Mouse (Mus musculus): ENCODE measurements around the gene Tle3. TPM values are rescaled to one million over a fixed set of nuclear protein-coding genes. Genes with fewer than 3 reads are reported as not detected.

Tle3 gene
- polyA plus RNA-seq (2012; rRNA removed) (4.6 and 4.7 TPM in 2 replicates), polyA plus RNA-seq (2014; fragmentation: Nextera tagmentation; extraction: Ambion mirVana) (2.7 and 2.9 TPM in 2 replicates)

- TF ChIP-seq EP300 (IDR thresholded peaks at IDR 0.05; ENCODE audit: low read depth), result no peak
- TF ChIP-seq CTCF (IDR thresholded peaks at IDR 0.05; ENCODE audit: low read depth), result peak; percentile 74
- DNase-seq (ENCODE audit: low read depth in 3 of 3, low spot score in 3 of 3) (peak; percentile 89 to 90 (median 90)), ATAC-seq (ENCODE audit: insufficient read depth) (peak; percentile 74)
- Histone ChIP-seq H3K9me3 (ENCODE audit: control insufficient read depth, low read length) (no peaks in the 10 kb centered on the region), H3K4me2 (ENCODE audit: low read depth) (peak within 1 kb of the TSS; percentile 99), H3K36me3 (replicated peaks; ENCODE audit: control insufficient read depth, insufficient read depth, low read depth) (no peaks in the 10 kb centered on the region), H3K27ac (peak within 1 kb of the TSS; percentile 39), H3K27me3 (ENCODE audit: control insufficient read depth, insufficient read depth, low read length) (peaks cover 51% of the 10 kb centered on the region), H3K9ac (replicated peaks) (peak within 1 kb of the TSS; percentile 75), H3K4me3 (ENCODE audit: insufficient read depth in 1 of 2, low read depth in 2 of 2, low read length in 2 of 2) (peak within 1 kb of the TSS; percentile 72 to 77), H3K4me1 (replicated peaks; ENCODE audit: control insufficient read depth in 2 of 2, insufficient read depth in 2 of 2, low read length in 1 of 2) (peaks cover 31 to 34% of the 10 kb centered on the region in 2 experiments)
- under 1% methylated on average over 35 of the region's 35 CpGs for WGBS (ENCODE audit: insufficient replicate concordance)
Observed at GRCm38 (mm10) chr9:61371755-61372509, at the start of gene Tle3. TSS of gene Tle3 (plus strand) at chr9:61372366.

- DNase-seq (ENCODE audit: low read depth in 3 of 3, low spot score in 3 of 3), result no peak
- Histone ChIP-seq H3K4me1 (replicated peaks; ENCODE audit: control insufficient read depth in 2 of 2, insufficient read depth in 2 of 2, low read length in 1 of 2) (peaks cover 0 to 24% of the 10 kb centered on the region in 2 experiments; a peak in 2 of 4 replicates), H3K27me3 (ENCODE audit: control insufficient read depth, insufficient read depth, low read length) (peaks cover 6% of the 10 kb centered on the region), H3K4me3 (ENCODE audit: insufficient read depth in 1 of 2, low read depth in 2 of 2, low read length in 2 of 2) (no peak overlapping the region), H3K27ac (no peak overlapping the region), H3K9me3 (ENCODE audit: control insufficient read depth, low read length) (no peaks in the 10 kb centered on the region), H3K4me2 (ENCODE audit: low read depth) (no peak overlapping the region), H3K9ac (replicated peaks) (no peak overlapping the region), H3K36me3 (replicated peaks; ENCODE audit: control insufficient read depth, insufficient read depth, low read depth) (no peaks in the 10 kb centered on the region)
- no peak for ATAC-seq (ENCODE audit: insufficient read depth)
- no peak for TF ChIP-seq CTCF (IDR thresholded peaks at IDR 0.05; ENCODE audit: low read depth)
- no peak for TF ChIP-seq EP300 (IDR thresholded peaks at IDR 0.05; ENCODE audit: low read depth)
- 65% methylated on average over 5 of the region's 5 CpGs for WGBS (ENCODE audit: insufficient replicate concordance)
Observed at GRCm38 (mm10) chr9:61323221-61323620, 48.9 kb upstream of the Tle3 start.

GRCm38 (mm10) chr9:61323879-61324278, 48.3 kb upstream of the Tle3 start:
- Histone ChIP-seq H3K36me3 (replicated peaks; ENCODE audit: control insufficient read depth, insufficient read depth, low read depth) (no peaks in the 10 kb centered on the region), H3K9me3 (ENCODE audit: control insufficient read depth, low read length) (no peaks in the 10 kb centered on the region), H3K9ac (replicated peaks) (no peak overlapping the region), H3K4me2 (ENCODE audit: low read depth) (no peak overlapping the region), H3K27ac (no peak overlapping the region), H3K4me3 (ENCODE audit: insufficient read depth in 1 of 2, low read depth in 2 of 2, low read length in 2 of 2) (no peak overlapping the region), H3K4me1 (replicated peaks; ENCODE audit: control insufficient read depth in 2 of 2, insufficient read depth in 2 of 2, low read length in 1 of 2) (peaks cover 0 to 24% of the 10 kb centered on the region in 2 experiments; a peak in 2 of 4 replicates), H3K27me3 (ENCODE audit: control insufficient read depth, insufficient read depth, low read length) (peaks cover 6% of the 10 kb centered on the region)
- no peak for ATAC-seq (ENCODE audit: insufficient read depth)
- TF ChIP-seq CTCF (IDR thresholded peaks at IDR 0.05; ENCODE audit: low read depth), result no peak
- TF ChIP-seq EP300 (IDR thresholded peaks at IDR 0.05; ENCODE audit: low read depth), result no peak
- DNase-seq (ENCODE audit: low read depth in 3 of 3, low spot score in 3 of 3), result no peak
- WGBS (ENCODE audit: insufficient replicate concordance), result 58% methylated on average over 3 of the region's 3 CpGs

- no peak for DNase-seq (ENCODE audit: low read depth in 3 of 3, low spot score in 3 of 3)
- Histone ChIP-seq H3K27me3 (ENCODE audit: control insufficient read depth, insufficient read depth, low read length) (peaks cover 6% of the 10 kb centered on the region), H3K4me3 (ENCODE audit: insufficient read depth in 1 of 2, low read depth in 2 of 2, low read length in 2 of 2) (no peak overlapping the region), H3K36me3 (replicated peaks; ENCODE audit: control insufficient read depth, insufficient read depth, low read depth) (no peaks in the 10 kb centered on the region), H3K9ac (replicated peaks) (no peak overlapping the region), H3K4me1 (replicated peaks; ENCODE audit: control insufficient read depth in 2 of 2, insufficient read depth in 2 of 2, low read length in 1 of 2) (peaks cover 0 to 24% of the 10 kb centered on the region in 2 experiments; a peak in 2 of 4 replicates), H3K9me3 (ENCODE audit: control insufficient read depth, low read length) (no peaks in the 10 kb centered on the region), H3K27ac (no peak overlapping the region), H3K4me2 (ENCODE audit: low read depth) (no peak overlapping the region)
- TF ChIP-seq CTCF (IDR thresholded peaks at IDR 0.05; ENCODE audit: low read depth) (no peak), EP300 (IDR thresholded peaks at IDR 0.05; ENCODE audit: low read depth) (no peak)
- ATAC-seq (ENCODE audit: insufficient read depth), result no peak
- 29% methylated on average over 12 of the region's 12 CpGs for WGBS (ENCODE audit: insufficient replicate concordance)
Observed at GRCm38 (mm10) chr9:61324354-61324753, 47.8 kb upstream of the Tle3 start.

- ATAC-seq (ENCODE audit: insufficient read depth) (no peak), DNase-seq (ENCODE audit: low read depth in 3 of 3, low spot score in 3 of 3) (no peak)
- WGBS (ENCODE audit: insufficient replicate concordance), result 27% methylated on average over 2 of the region's 2 CpGs
- TF ChIP-seq EP300 (IDR thresholded peaks at IDR 0.05; ENCODE audit: low read depth) (no peak), CTCF (IDR thresholded peaks at IDR 0.05; ENCODE audit: low read depth) (no peak)
- H3K27ac ChIP-seq, result no peak overlapping the region
- H3K9ac ChIP-seq (replicated peaks), result no peak overlapping the region
- H3K4me2 ChIP-seq (ENCODE audit: low read depth), result no peak overlapping the region
- peaks cover 6% of the 10 kb centered on the region for H3K27me3 ChIP-seq (ENCODE audit: control insufficient read depth, insufficient read depth, low read length)
- H3K4me3 ChIP-seq (ENCODE audit: insufficient read depth in 1 of 2, low read depth in 2 of 2, low read length in 2 of 2), result no peak overlapping the region
- H3K4me1 ChIP-seq (replicated peaks; ENCODE audit: control insufficient read depth in 2 of 2, insufficient read depth in 2 of 2, low read length in 1 of 2), result peaks cover 0 to 24% of the 10 kb centered on the region in 2 experiments; a peak in 2 of 4 replicates
- H3K9me3 ChIP-seq (ENCODE audit: control insufficient read depth, low read length), result no peaks in the 10 kb centered on the region
- H3K36me3 ChIP-seq (replicated peaks; ENCODE audit: control insufficient read depth, insufficient read depth, low read depth), result no peaks in the 10 kb centered on the region
Observed at GRCm38 (mm10) chr9:61325012-61325411, 47.2 kb upstream of the Tle3 start.

All from liver, embryonic 14.5 days (tissue).